Mouse (Mus musculus): Measurements from ENCODE around the gene Sowaha. TPM values are rescaled to one million over a fixed set of nuclear protein-coding genes. Genes with fewer than 3 reads are reported as not detected.

The Sowaha gene
- polyA plus RNA-seq, 1 experiment = not detected

GRCm38 (mm10) chr11:53461727-53462126 lies 18.3 kb downstream of the Sowaha start:
- TF ChIP-seq CTCF (IDR thresholded peaks at IDR 0.05; ENCODE audit: low read depth, low read length) (no peak), EP300 (IDR thresholded peaks at IDR 0.05; ENCODE audit: insufficient read depth, low read depth, low read length) (no peak), POLR2A (IDR thresholded peaks at IDR 0.05; ENCODE audit: insufficient read depth, low read length) (no peak)
- no peak overlapping the region for H3K9ac ChIP-seq (ENCODE audit: low read depth, poor library complexity, severe bottlenecking)
- H3K27me3 ChIP-seq (ENCODE audit: control insufficient read depth, insufficient read depth, low read length, poor library complexity, severe bottlenecking) = peaks cover 4% of the 10 kb centered on the region
- no peak overlapping the region for H3K4me3 ChIP-seq (ENCODE audit: low read depth, low read length)
- no peak overlapping the region for H3K27ac ChIP-seq (ENCODE audit: insufficient read depth, low read length)
- H3K4me1 ChIP-seq (ENCODE audit: control insufficient read depth, insufficient read depth, low read length) = no peaks in the 10 kb centered on the region
- H3K36me3 ChIP-seq (ENCODE audit: control insufficient read depth, insufficient read depth, low read length, poor library complexity, severe bottlenecking) = no peaks in the 10 kb centered on the region
- no peaks in the 10 kb centered on the region for H3K9me3 ChIP-seq (replicated peaks; ENCODE audit: control insufficient read depth, insufficient read depth, low read length, poor library complexity, severe bottlenecking)

- Histone ChIP-seq H3K27me3 (ENCODE audit: control insufficient read depth, insufficient read depth, low read length, poor library complexity, severe bottlenecking) (peaks cover 4% of the 10 kb centered on the region), H3K4me3 (ENCODE audit: low read depth, low read length) (no peak overlapping the region), H3K9me3 (replicated peaks; ENCODE audit: control insufficient read depth, insufficient read depth, low read length, poor library complexity, severe bottlenecking) (no peaks in the 10 kb centered on the region), H3K9ac (ENCODE audit: low read depth, poor library complexity, severe bottlenecking) (no peak overlapping the region), H3K36me3 (ENCODE audit: control insufficient read depth, insufficient read depth, low read length, poor library complexity, severe bottlenecking) (no peaks in the 10 kb centered on the region), H3K4me1 (ENCODE audit: control insufficient read depth, insufficient read depth, low read length) (no peaks in the 10 kb centered on the region), H3K27ac (ENCODE audit: insufficient read depth, low read length) (no peak overlapping the region)
- TF ChIP-seq EP300 (IDR thresholded peaks at IDR 0.05; ENCODE audit: insufficient read depth, low read depth, low read length) (no peak), CTCF (IDR thresholded peaks at IDR 0.05; ENCODE audit: low read depth, low read length) (no peak), POLR2A (IDR thresholded peaks at IDR 0.05; ENCODE audit: insufficient read depth, low read length) (no peak)
Observed at GRCm38 (mm10) chr11:53460192-53460591, 19.9 kb downstream of the Sowaha start.

DNA sequence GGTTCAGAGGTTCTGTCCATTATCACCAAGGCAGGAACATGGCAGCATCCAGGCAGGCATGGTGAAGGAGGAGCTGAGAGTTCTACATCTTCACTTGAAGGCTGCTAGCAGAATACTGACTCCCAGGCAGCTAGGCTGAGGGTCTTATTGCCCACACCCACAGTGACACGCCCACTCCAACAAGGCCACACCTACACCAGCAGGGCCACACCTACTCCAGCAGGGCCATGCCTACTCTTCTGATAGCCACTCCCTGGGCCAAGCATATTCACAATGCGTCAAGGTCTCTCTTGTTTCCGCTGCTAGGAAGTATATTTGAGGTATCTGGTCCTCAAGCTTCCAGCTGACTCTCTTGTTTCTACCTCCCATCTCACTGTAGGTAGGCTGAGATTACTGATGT lies 21.1 kb downstream of the Sowaha start:
- Histone ChIP-seq H3K9me3 (replicated peaks; ENCODE audit: control insufficient read depth, insufficient read depth, low read length, poor library complexity, severe bottlenecking) (no peaks in the 10 kb centered on the region), H3K4me3 (ENCODE audit: low read depth, low read length) (no peak overlapping the region), H3K9ac (ENCODE audit: low read depth, poor library complexity, severe bottlenecking) (no peak overlapping the region), H3K36me3 (ENCODE audit: control insufficient read depth, insufficient read depth, low read length, poor library complexity, severe bottlenecking) (no peaks in the 10 kb centered on the region), H3K4me1 (ENCODE audit: control insufficient read depth, insufficient read depth, low read length) (no peaks in the 10 kb centered on the region), H3K27ac (ENCODE audit: insufficient read depth, low read length) (no peak overlapping the region), H3K27me3 (ENCODE audit: control insufficient read depth, insufficient read depth, low read length, poor library complexity, severe bottlenecking) (peaks cover 2% of the 10 kb centered on the region; the same call in 1 of the 2 replicates)
- TF ChIP-seq POLR2A (IDR thresholded peaks at IDR 0.05; ENCODE audit: insufficient read depth, low read length) = no peak
- no peak for TF ChIP-seq CTCF (IDR thresholded peaks at IDR 0.05; ENCODE audit: low read depth, low read length)
- no peak for TF ChIP-seq EP300 (IDR thresholded peaks at IDR 0.05; ENCODE audit: insufficient read depth, low read depth, low read length)

DNA sequence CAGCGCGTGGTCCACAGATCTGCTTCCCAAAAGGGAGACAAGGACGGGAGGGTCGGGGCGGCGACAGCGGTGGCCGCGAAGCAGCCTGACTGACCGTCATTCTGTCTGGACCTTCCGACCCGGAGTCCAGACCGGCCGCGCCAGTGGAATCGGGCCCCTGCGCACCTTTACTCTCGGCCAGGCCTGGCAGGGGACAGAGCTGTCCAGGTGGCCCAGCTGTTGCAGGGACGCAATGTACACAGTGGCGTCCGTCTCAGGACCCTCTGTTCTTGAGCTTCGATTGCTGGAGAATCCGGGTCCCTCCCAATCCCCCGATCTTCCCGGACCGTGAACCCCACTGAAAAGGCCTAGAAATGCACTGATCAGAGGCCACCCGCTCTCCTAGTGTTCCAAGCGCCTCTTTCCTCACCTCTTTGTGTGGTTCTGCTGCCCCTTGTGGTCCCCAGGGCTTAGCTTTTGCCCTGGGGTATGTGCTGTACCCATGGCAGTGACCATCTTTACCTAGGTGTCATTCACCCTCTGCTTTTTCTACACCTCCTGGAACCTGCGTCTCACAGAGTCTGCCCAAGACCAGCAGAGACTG lies 22.6 kb downstream of the Sowaha start:
- TF ChIP-seq CTCF (IDR thresholded peaks at IDR 0.05; ENCODE audit: low read depth, low read length) = peak; percentile 0
- no peak for TF ChIP-seq POLR2A (IDR thresholded peaks at IDR 0.05; ENCODE audit: insufficient read depth, low read length)
- TF ChIP-seq EP300 (IDR thresholded peaks at IDR 0.05; ENCODE audit: insufficient read depth, low read depth, low read length) = no peak
- H3K36me3 ChIP-seq (ENCODE audit: control insufficient read depth, insufficient read depth, low read length, poor library complexity, severe bottlenecking) = no peaks in the 10 kb centered on the region
- H3K27ac ChIP-seq (ENCODE audit: insufficient read depth, low read length) = no peak overlapping the region
- H3K9ac ChIP-seq (ENCODE audit: low read depth, poor library complexity, severe bottlenecking) = peak overlapping the region; percentile 41
- H3K9me3 ChIP-seq (replicated peaks; ENCODE audit: control insufficient read depth, insufficient read depth, low read length, poor library complexity, severe bottlenecking) = no peaks in the 10 kb centered on the region
- H3K27me3 ChIP-seq (ENCODE audit: control insufficient read depth, insufficient read depth, low read length, poor library complexity, severe bottlenecking) = no peaks in the 10 kb centered on the region; the same call in 1 of the 2 replicates
- H3K4me1 ChIP-seq (ENCODE audit: control insufficient read depth, insufficient read depth, low read length) = no peaks in the 10 kb centered on the region
- H3K4me3 ChIP-seq (ENCODE audit: low read depth, low read length) = peak overlapping the region; percentile 66

- Histone ChIP-seq H3K36me3 (ENCODE audit: control insufficient read depth, insufficient read depth, low read length, poor library complexity, severe bottlenecking) (no peaks in the 10 kb centered on the region), H3K9ac (ENCODE audit: low read depth, poor library complexity, severe bottlenecking) (peak within 1 kb of the TSS; percentile 41), H3K4me3 (ENCODE audit: low read depth, low read length) (peak within 1 kb of the TSS; percentile 66), H3K27ac (ENCODE audit: insufficient read depth, low read length) (no peak within 1 kb of the TSS), H3K4me1 (ENCODE audit: control insufficient read depth, insufficient read depth, low read length) (no peaks in the 10 kb centered on the region), H3K27me3 (ENCODE audit: control insufficient read depth, insufficient read depth, low read length, poor library complexity, severe bottlenecking) (no peaks in the 10 kb centered on the region), H3K9me3 (replicated peaks; ENCODE audit: control insufficient read depth, insufficient read depth, low read length, poor library complexity, severe bottlenecking) (no peaks in the 10 kb centered on the region)
- peak; percentile 11 for TF ChIP-seq CTCF (IDR thresholded peaks at IDR 0.05; ENCODE audit: low read depth, low read length)
- TF ChIP-seq POLR2A (IDR thresholded peaks at IDR 0.05; ENCODE audit: insufficient read depth, low read length) = no peak
- no peak for TF ChIP-seq EP300 (IDR thresholded peaks at IDR 0.05; ENCODE audit: insufficient read depth, low read depth, low read length)
Observed at GRCm38 (mm10) chr11:53456474-53457371, 23.4 kb downstream of the Sowaha start, which contains the start of the genes Gm10447 and Shroom1. TSS of gene Gm10447 (minus strand) at chr11:53457110. TSS of gene Shroom1 (plus strand) at chr11:53457205.

DNA sequence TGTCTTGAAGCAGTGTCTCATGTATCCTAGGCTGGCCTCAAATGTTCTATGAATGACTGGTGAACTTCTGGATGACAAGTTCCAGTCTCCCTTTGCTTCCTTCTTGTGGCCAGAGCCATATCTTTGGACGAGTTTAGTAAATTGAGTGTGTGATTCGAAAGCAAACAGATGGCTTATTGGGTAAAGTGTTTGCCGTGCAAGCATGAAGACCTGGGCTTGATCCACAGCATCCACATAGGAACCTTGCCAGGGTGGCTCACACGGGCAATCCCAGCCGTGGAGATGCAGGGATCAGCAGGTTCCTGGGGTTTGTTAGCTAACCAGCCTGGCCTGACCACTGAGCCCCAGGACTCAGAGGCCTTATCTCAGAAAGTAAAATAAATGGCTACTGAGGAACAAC lies 27.0 kb downstream of the Sowaha start:
- no peaks in the 10 kb centered on the region for H3K27me3 ChIP-seq (ENCODE audit: control insufficient read depth, insufficient read depth, low read length, poor library complexity, severe bottlenecking)
- no peak overlapping the region for H3K27ac ChIP-seq (ENCODE audit: insufficient read depth, low read length)
- TF ChIP-seq POLR2A (IDR thresholded peaks at IDR 0.05; ENCODE audit: insufficient read depth, low read length) (no peak), EP300 (IDR thresholded peaks at IDR 0.05; ENCODE audit: insufficient read depth, low read depth, low read length) (no peak), CTCF (IDR thresholded peaks at IDR 0.05; ENCODE audit: low read depth, low read length) (no peak)
- no peaks in the 10 kb centered on the region for H3K4me1 ChIP-seq (ENCODE audit: control insufficient read depth, insufficient read depth, low read length)
- no peaks in the 10 kb centered on the region for H3K9me3 ChIP-seq (replicated peaks; ENCODE audit: control insufficient read depth, insufficient read depth, low read length, poor library complexity, severe bottlenecking)
- no peak overlapping the region for H3K9ac ChIP-seq (ENCODE audit: low read depth, poor library complexity, severe bottlenecking)
- no peak overlapping the region for H3K4me3 ChIP-seq (ENCODE audit: low read depth, low read length)
- H3K36me3 ChIP-seq (ENCODE audit: control insufficient read depth, insufficient read depth, low read length, poor library complexity, severe bottlenecking) = no peaks in the 10 kb centered on the region
